Mouse (Mus musculus) small intestine, adult 2 months (tissue): ENCODE measurements around the gene Ppm1a. TPM values are rescaled to one million over a fixed set of nuclear protein-coding genes. Genes with fewer than 3 reads are reported as not detected.

Source experiments
- H3K27ac ChIP-seq: fragments of 200-500 bp; 2 replicates; pipeline ENCODE4 v1.5.1; 2012; ENCODE audit warnings: low read depth, low read length, control low read depth, inconsistent platforms; ENCODE audit not compliant: insufficient read depth
- H3K27me3 ChIP-seq: fragments of 200-500 bp; 2 replicates; pipeline ENCODE4 v1.6.1; 2012; ENCODE audit warnings: mild to moderate bottlenecking, moderate library complexity, low read length, inconsistent platforms; ENCODE audit not compliant: control insufficient read depth, insufficient read depth
- H3K36me3 ChIP-seq: fragments of 200-500 bp; 2 replicates; pipeline ENCODE4 v1.6.1; 2012; ENCODE audit warnings: mild to moderate bottlenecking, low read length, control low read depth, inconsistent platforms; ENCODE audit not compliant: control insufficient read depth, insufficient read depth
- H3K4me1 ChIP-seq: fragments of 200-500 bp; 2 replicates; pipeline ENCODE4 v1.6.1; 2012; ENCODE audit warnings: low read length, inconsistent platforms, mixed read lengths; ENCODE audit not compliant: control insufficient read depth, insufficient read depth, insufficient read length
- H3K4me3 ChIP-seq: fragments of 200-500 bp; 2 replicates; pipeline ENCODE4 v1.5.1; 2012; ENCODE audit warnings: low read depth, mild to moderate bottlenecking, control low read depth, inconsistent platforms, low read length, moderate library complexity
- CTCF ChIP-seq: fragments of 200-500 bp; IDR thresholded peaks from 2 replicates; pipeline ENCODE4 v1.5.1; 2012; ENCODE audit warnings: low read depth, mild to moderate bottlenecking, control low read depth, inconsistent platforms, low read length, moderate library complexity, mixed read lengths; ENCODE audit not compliant: insufficient replicate concordance, insufficient read length; ENCODE audit errors: extremely low read depth
- POLR2A ChIP-seq: fragments of 200-500 bp; IDR thresholded peaks from 2 replicates; pipeline ENCODE4 v1.6.1; 2012; ENCODE audit warnings: low read depth, mild to moderate bottlenecking, control low read depth, inconsistent platforms, low read length, moderate library complexity
- WGBS: fragments of 180-500 bp; shearing (Covaris S2); methylation state at CpG from one replicate; pipeline ENCODE4 v1.1.7; 2018; 5-methylcytosine and 5-hydroxymethylcytosine counted together
- polyA plus RNA-seq: library from polyadenylated mRNA; depleted of rRNA; stranded (reverse); fragments of >200 nt; gene quantifications from 2 replicates; pipeline ENCODE4 v1.2.3, GENCODE M21; 2012

Gene Ppm1a
- polyA plus RNA-seq, 1 experiment, result 34.7 TPM

DNA sequence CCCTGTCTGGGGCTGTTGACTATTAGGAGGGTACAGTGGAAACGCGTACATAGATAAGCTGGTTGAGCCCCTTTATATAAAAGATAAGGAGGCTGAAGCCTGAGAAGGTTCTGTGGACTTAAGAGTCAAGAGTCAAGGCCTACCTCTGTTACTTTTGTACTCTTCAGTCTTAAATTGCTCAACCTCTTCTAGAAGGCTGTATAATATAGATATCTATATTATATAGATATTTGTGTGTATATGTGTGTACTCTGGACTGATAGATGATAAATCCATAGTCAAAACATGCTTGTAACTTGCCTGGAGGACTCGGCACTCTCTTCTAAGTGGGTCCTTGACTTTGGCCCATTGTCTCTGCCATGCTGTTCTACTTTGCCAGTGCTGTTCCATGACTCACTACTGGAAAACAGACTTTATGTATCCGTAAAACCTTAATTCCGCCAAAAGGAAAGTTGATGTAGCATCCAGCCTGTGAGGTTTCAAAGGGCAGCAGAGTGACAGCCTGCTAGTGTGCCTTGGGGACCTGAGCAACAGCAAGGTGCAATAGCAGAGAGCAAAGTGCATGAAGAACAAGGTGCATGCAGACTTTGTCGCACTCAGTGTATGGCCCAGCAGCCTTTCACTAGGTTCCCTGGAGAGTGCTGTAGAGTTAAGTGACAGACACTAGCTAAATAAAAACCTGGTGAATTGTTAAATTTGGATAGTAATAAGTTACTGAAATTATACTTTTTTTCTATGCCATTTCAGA lies 28.1 kb downstream of the Ppm1a start:
- TF ChIP-seq CTCF (no peak), POLR2A (no peak)
- Histone ChIP-seq H3K4me3 (no peak overlapping the region), H3K36me3 (peaks cover 18% of the 10 kb centered on the region), H3K27me3 (no peaks in the 10 kb centered on the region), H3K27ac (peak overlapping the region; percentile 88; the same call in 1 of the 2 replicates), H3K4me1 (peaks cover 2% of the 10 kb centered on the region; the same call in 1 of the 2 replicates)
- WGBS, result 39% methylated on average over 6 of the region's 6 CpGs

DNA sequence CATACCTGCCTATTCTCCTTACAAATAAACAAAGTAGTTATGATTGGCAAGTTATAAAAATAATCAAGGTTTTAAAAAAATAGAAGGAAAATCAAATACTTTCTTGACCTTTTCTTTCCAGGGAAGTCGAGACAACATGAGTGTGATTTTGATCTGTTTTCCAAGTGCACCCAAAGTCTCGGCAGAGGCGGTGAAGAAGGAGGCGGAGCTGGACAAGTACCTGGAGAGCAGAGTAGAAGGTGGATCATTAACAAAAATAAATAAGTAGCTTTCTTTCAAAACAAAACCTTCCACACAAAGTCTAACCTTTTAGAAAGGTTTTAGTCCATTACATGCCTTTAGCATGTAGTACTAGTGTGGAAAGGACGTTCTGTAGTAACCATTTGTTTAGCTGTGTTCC lies 29.3 kb downstream of the Ppm1a start:
- Histone ChIP-seq H3K4me3 (no peak overlapping the region), H3K4me1 (peaks cover 2% of the 10 kb centered on the region; the same call in 1 of the 2 replicates), H3K27ac (no peak overlapping the region), H3K27me3 (no peaks in the 10 kb centered on the region), H3K36me3 (peaks cover 22% of the 10 kb centered on the region)
- TF ChIP-seq POLR2A, result no peak
- 73% methylated on average over 5 of the region's 5 CpGs for WGBS

DNA sequence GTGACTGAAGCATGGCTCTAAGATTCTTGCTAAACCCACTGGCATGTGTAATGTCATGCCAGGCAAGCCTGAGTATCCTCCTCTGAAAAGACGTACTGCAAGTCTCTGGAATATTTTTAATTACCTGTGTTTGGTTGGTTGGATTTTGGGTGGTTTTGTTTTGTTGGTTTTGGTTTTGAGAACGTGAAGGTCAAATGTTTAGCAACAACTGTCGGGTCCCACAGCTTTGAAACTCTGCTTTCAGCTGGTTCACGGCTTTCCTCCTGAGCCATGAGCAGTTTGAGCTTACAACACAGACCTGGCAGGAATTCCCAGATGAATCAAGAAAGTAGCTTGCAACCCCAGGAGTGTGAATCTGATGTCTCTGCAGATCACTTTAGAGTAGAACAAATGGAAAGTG lies 29.7 kb downstream of the Ppm1a start:
- Histone ChIP-seq H3K27ac (no peak overlapping the region), H3K27me3 (no peaks in the 10 kb centered on the region), H3K4me3 (no peak overlapping the region), H3K36me3 (peaks cover 25% of the 10 kb centered on the region), H3K4me1 (peaks cover 2% of the 10 kb centered on the region; the same call in 1 of the 2 replicates)
- 84% methylated on average over 4 of the region's 4 CpGs for WGBS
- TF ChIP-seq CTCF (no peak), POLR2A (no peak)

DNA sequence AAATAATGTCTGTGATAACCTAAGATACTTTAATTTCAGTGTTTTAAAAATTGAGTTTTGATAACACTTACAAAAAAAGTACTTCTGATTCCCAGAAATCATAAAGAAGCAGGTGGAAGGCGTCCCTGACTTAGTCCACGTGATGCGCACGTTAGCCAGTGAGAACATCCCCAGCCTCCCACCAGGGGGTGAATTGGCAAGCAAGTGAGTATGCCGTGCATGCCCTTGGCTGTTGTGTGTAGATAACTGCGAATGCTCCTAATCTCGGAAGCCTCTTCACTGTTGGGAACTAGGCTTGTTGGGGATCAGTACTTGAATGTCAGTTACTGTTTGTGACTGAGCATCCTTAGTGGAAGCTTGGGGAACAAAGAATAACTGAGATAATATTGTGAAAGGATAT lies 33.3 kb downstream of the Ppm1a start:
- Histone ChIP-seq H3K36me3 (peaks cover 37% of the 10 kb centered on the region), H3K27me3 (no peaks in the 10 kb centered on the region), H3K27ac (no peak overlapping the region), H3K4me1 (no peaks in the 10 kb centered on the region), H3K4me3 (no peak overlapping the region)
- TF ChIP-seq CTCF (no peak), POLR2A (no peak)
- WGBS, result 76% methylated on average over 7 of the region's 7 CpGs

DNA sequence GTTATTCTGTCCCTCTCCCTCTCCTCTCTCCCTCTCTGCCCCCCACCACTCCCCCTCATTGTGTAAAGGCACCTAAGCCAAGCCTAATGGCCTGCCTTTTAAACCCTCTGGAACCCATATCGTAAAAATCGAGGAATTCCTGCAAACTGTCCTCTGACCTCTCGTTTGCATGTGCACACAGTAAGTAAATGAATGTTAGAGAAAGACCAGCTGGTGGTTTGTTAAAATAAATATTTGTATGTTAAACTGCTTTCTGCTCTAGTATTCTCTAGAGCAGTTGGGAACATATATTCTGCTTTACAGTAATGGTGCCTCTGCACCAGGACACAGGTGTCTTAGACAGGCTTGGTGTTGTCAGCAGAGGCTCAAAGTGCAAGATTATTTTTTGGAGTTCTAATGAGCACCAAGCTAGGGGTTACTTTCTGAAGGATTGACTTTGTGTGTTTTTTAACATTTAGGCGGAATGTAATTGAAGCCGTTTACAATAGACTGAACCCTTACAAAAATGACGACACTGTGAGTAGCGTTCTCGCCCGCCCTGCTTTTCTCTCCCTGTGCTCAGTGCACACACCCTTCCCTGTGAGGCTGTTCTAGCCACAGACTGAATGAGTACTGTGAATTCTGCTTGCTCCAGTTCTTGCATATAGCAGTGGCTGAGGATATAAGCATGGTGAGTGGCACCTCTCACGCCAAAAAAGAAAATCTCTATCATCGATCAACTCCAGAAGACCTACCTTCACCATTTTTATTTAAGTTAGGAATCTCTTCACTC lies 35.3 kb downstream of the Ppm1a start:
- WGBS, result 73% methylated on average over 11 of the region's 11 CpGs

DNA sequence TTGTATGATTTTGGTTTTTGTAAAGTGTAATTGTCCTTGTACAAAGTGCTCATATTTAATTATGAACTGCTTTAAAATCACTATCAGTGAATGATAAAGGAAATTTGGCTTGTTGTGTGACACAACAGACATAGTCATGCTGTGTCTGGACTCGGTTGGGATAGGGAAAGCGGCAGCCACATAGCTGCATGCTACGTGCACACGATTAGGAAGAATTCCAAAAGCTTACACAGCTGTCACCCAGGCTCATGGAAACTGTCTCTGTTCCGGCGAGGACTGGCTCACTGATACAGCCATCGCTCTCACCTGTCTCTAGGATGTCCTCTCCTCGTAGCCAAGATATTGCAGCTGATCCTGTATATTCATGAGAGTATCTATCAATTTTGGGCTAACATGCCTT lies 36.7 kb downstream of the Ppm1a start:
- 93% methylated on average over 8 of the region's 8 CpGs for WGBS
- Histone ChIP-seq H3K4me1 (no peaks in the 10 kb centered on the region), H3K27me3 (no peaks in the 10 kb centered on the region), H3K27ac (no peak overlapping the region), H3K36me3 (peaks cover 35% of the 10 kb centered on the region), H3K4me3 (no peak overlapping the region)
- no peak for TF ChIP-seq CTCF
- TF ChIP-seq POLR2A, result no peak

More for the DNA sequence above, 35.3 kb downstream of the Ppm1a start:
- H3K27me3 ChIP-seq, result no peaks in the 10 kb centered on the region
- H3K36me3 ChIP-seq, result peaks cover 37% of the 10 kb centered on the region
- no peak overlapping the region for H3K27ac ChIP-seq
- no peaks in the 10 kb centered on the region for H3K4me1 ChIP-seq
- no peak overlapping the region for H3K4me3 ChIP-seq
- TF ChIP-seq CTCF (no peak), POLR2A (no peak)

DNA sequence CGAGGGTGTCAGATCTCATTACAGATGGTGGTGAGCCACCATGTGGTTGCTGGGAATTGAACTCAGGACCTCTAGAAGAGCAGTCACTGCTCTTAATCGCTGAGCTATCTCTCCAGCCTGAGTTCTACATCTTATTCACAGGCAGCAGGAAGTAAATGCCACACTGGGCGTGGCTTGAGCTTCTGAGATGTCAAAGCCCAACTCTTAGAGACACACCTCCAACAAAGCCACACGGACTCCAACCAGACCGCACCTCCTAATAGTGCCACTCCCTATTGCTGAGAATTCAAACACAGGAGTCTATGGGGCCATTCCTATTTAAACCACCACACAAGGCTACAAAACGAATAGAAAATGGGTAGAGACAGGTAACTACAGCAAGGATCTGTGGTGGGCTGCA lies 52.5 kb downstream of the Ppm1a start:
- WGBS, result 36% methylated on average over 6 of the region's 6 CpGs
- Histone ChIP-seq H3K4me1 (no peaks in the 10 kb centered on the region), H3K36me3 (no peaks in the 10 kb centered on the region), H3K27me3 (no peaks in the 10 kb centered on the region), H3K4me3 (no peak overlapping the region), H3K27ac (no peak overlapping the region)
- TF ChIP-seq POLR2A (no peak), CTCF (no peak)
